Mouse (Mus musculus): ENCODE measurements around the gene Jph3.

Jph3 gene

GRCm38 (mm10) chr8:121763700-121764013, 34.2 kb downstream of the Jph3 start:
- in situ Hi-C loops (cut with MboI; ENCODE audit: low pct_unique_long_range_greater_than_20kb in 1 of 2, low sequenced_read_pairs in 2 of 2, unreplicated experiment in 1 of 2): no loop called here

GRCm38 (mm10) chr8:121765594-121766138, 36.2 kb downstream of the Jph3 start:
- in situ Hi-C loops (cut with MboI; ENCODE audit: low pct_unique_long_range_greater_than_20kb in 1 of 2, low sequenced_read_pairs in 2 of 2, unreplicated experiment in 1 of 2): no loop called here

- in situ Hi-C loops (cut with MboI; ENCODE audit: low pct_unique_long_range_greater_than_20kb in 1 of 2, low sequenced_read_pairs in 2 of 2, unreplicated experiment in 1 of 2): no loop called here
Measured at GRCm38 (mm10) chr8:121769095-121769494, 39.7 kb downstream of the Jph3 start.

- in situ Hi-C loops (cut with MboI; ENCODE audit: low pct_unique_long_range_greater_than_20kb in 1 of 2, low sequenced_read_pairs in 2 of 2, unreplicated experiment in 1 of 2): no loop called here
Measured at GRCm38 (mm10) chr8:121769621-121770020, 40.2 kb downstream of the Jph3 start.

GRCm38 (mm10) chr8:121770845-121771752, 41.7 kb downstream of the Jph3 start:
- in situ Hi-C loops (cut with MboI; ENCODE audit: low pct_unique_long_range_greater_than_20kb in 1 of 2, low sequenced_read_pairs in 2 of 2, unreplicated experiment in 1 of 2): no loop called here

- in situ Hi-C loops (cut with MboI; ENCODE audit: low pct_unique_long_range_greater_than_20kb in 1 of 2, low sequenced_read_pairs in 2 of 2, unreplicated experiment in 1 of 2): no loop called here
Measured at GRCm38 (mm10) chr8:121773876-121774275, 44.5 kb downstream of the Jph3 start.

GRCm38 (mm10) chr8:121782493-121782892, 53.1 kb downstream of the Jph3 start:
- in situ Hi-C loops (cut with MboI; ENCODE audit: low pct_unique_long_range_greater_than_20kb in 1 of 2, low sequenced_read_pairs in 2 of 2, unreplicated experiment in 1 of 2): no loop called here

GRCm38 (mm10) chr8:121786542-121786941, 57.1 kb downstream of the Jph3 start:
- in situ Hi-C loops (cut with MboI; ENCODE audit: low pct_unique_long_range_greater_than_20kb in 1 of 2, low sequenced_read_pairs in 2 of 2, unreplicated experiment in 1 of 2): no loop called here

GRCm38 (mm10) chr8:121788786-121789185, 59.4 kb downstream of the Jph3 start:
- in situ Hi-C loops (cut with MboI; ENCODE audit: low pct_unique_long_range_greater_than_20kb in 1 of 2, low sequenced_read_pairs in 2 of 2, unreplicated experiment in 1 of 2): no loop called here

- in situ Hi-C loops (cut with MboI; ENCODE audit: low pct_unique_long_range_greater_than_20kb in 1 of 2, low sequenced_read_pairs in 2 of 2, unreplicated experiment in 1 of 2): no loop called here
Measured at GRCm38 (mm10) chr8:121792159-121792558, 62.7 kb downstream of the Jph3 start.

- in situ Hi-C loops (cut with MboI; ENCODE audit: low pct_unique_long_range_greater_than_20kb in 1 of 2, low sequenced_read_pairs in 2 of 2, unreplicated experiment in 1 of 2): no loop called here
Measured at GRCm38 (mm10) chr8:121792627-121793026, 63.2 kb downstream of the Jph3 start.

GRCm38 (mm10) chr8:121794151-121794550, 64.7 kb downstream of the Jph3 start:
- in situ Hi-C loops (cut with MboI; ENCODE audit: low pct_unique_long_range_greater_than_20kb in 1 of 2, low sequenced_read_pairs in 2 of 2, unreplicated experiment in 1 of 2): no loop called here

- in situ Hi-C loops (cut with MboI; ENCODE audit: low pct_unique_long_range_greater_than_20kb in 1 of 2, low sequenced_read_pairs in 2 of 2, unreplicated experiment in 1 of 2): no loop called here
Measured at GRCm38 (mm10) chr8:121795461-121795860, 66.0 kb downstream of the Jph3 start.

- in situ Hi-C loops (cut with MboI; ENCODE audit: low pct_unique_long_range_greater_than_20kb in 1 of 2, low sequenced_read_pairs in 2 of 2, unreplicated experiment in 1 of 2): no loop called here
Measured at GRCm38 (mm10) chr8:121796406-121796805, 67.0 kb downstream of the Jph3 start.

GRCm38 (mm10) chr8:121798401-121798800, 69.0 kb downstream of the Jph3 start:
- in situ Hi-C loops (cut with MboI; ENCODE audit: low pct_unique_long_range_greater_than_20kb in 1 of 2, low sequenced_read_pairs in 2 of 2, unreplicated experiment in 1 of 2): no loop called here

GRCm38 (mm10) chr8:121804829-121805228, 75.4 kb downstream of the Jph3 start:
- in situ Hi-C loops (cut with MboI; ENCODE audit: low pct_unique_long_range_greater_than_20kb in 1 of 2, low sequenced_read_pairs in 2 of 2, unreplicated experiment in 1 of 2): no loop called here

- in situ Hi-C loops (cut with MboI; ENCODE audit: low pct_unique_long_range_greater_than_20kb in 1 of 2, low sequenced_read_pairs in 2 of 2, unreplicated experiment in 1 of 2): no loop called here
Measured at GRCm38 (mm10) chr8:121806126-121806525, 76.7 kb downstream of the Jph3 start.

GRCm38 (mm10) chr8:121808032-121808431, 78.6 kb downstream of the Jph3 start:
- in situ Hi-C loops (cut with MboI; ENCODE audit: low pct_unique_long_range_greater_than_20kb in 1 of 2, low sequenced_read_pairs in 2 of 2, unreplicated experiment in 1 of 2): no loop called here

- in situ Hi-C loops (cut with MboI; ENCODE audit: low pct_unique_long_range_greater_than_20kb in 1 of 2, low sequenced_read_pairs in 2 of 2, unreplicated experiment in 1 of 2): no loop called here
Measured at GRCm38 (mm10) chr8:121809524-121810155, 80.2 kb downstream of the Jph3 start.

GRCm38 (mm10) chr8:121811502-121811901, 82.1 kb downstream of the Jph3 start:
- in situ Hi-C loops (cut with MboI; ENCODE audit: low pct_unique_long_range_greater_than_20kb in 1 of 2, low sequenced_read_pairs in 2 of 2, unreplicated experiment in 1 of 2): no loop called here
